Mouse (Mus musculus) myocyte (in vitro differentiated cells): Measurements from ENCODE around the gene Tmem39b.

Experiments
- MAX ChIP-seq: IDR thresholded peaks from one replicate; pipeline ENCODE4 v1.6.1; 2011; ENCODE audit warnings: low read depth, mild to moderate bottlenecking, control low read depth
- MYOG ChIP-seq, 3 experiments: IDR thresholded peaks; one replicate each; pipeline ENCODE4 v1.6.1; 2011; ENCODE audit warnings: control low read depth in 2 of 3, low read depth in 2 of 3, mild to moderate bottlenecking in 2 of 3; ENCODE audit not compliant: insufficient read length in 2 of 3, control insufficient read depth in 1 of 3, insufficient read depth in 1 of 3
- POLR2A ChIP-seq: IDR thresholded peaks from one replicate; pipeline ENCODE4 v1.6.1; 2011; ENCODE audit warnings: low read depth, mild to moderate bottlenecking, control low read depth, moderate library complexity; ENCODE audit not compliant: insufficient read length

GRCm38 (mm10) chr4:129654770-129655169 is 41.9 kb downstream of the Tmem39b start:
- no peak for TF ChIP-seq POLR2A
- TF ChIP-seq MAX, result no peak
- no peak for TF ChIP-seq MYOG (IDR thresholded peaks at IDR 0.05; ENCODE audit: control insufficient read depth in 1 of 3, insufficient read depth in 1 of 3, insufficient read length in 2 of 3, low read depth in 2 of 3)
